Mouse (Mus musculus) right cerebral cortex, adult 18-20 months (tissue): ENCODE data around the gene Trex1.

Source experiments
- DNase-seq: peaks from one replicate; pipeline ENCODE4 v3.0.0; 2022; ENCODE audit warnings: mixed read lengths

Trex1 gene

GRCm38 (mm10) chr9:109059136-109059903 lies at the start of gene Trex1:
Trex1 (minus strand) TSS chr9:109059734.
- peak; percentile 89 for DNase-seq

GRCm38 (mm10) chr9:109107341-109107740 lies 47.8 kb upstream of the Trex1 start:
- DNase-seq: no peak

- no peak for DNase-seq
Measured at GRCm38 (mm10) chr9:109105648-109106047, 46.1 kb upstream of the Trex1 start.

- peak; percentile 35 for DNase-seq
Measured at GRCm38 (mm10) chr9:109105011-109105410, 45.5 kb upstream of the Trex1 start.

- no peak for DNase-seq
Measured at GRCm38 (mm10) chr9:109104083-109104482, 44.5 kb upstream of the Trex1 start.

GRCm38 (mm10) chr9:109103250-109103649 lies 43.7 kb upstream of the Trex1 start:
- DNase-seq: no peak

- no peak for DNase-seq
Measured at GRCm38 (mm10) chr9:109102541-109102940, 43.0 kb upstream of the Trex1 start.

GRCm38 (mm10) chr9:109101933-109102445 lies 42.5 kb upstream of the Trex1 start:
- no peak for DNase-seq

GRCm38 (mm10) chr9:109100307-109100928 lies 40.9 kb upstream of the Trex1 start:
- no peak for DNase-seq

GRCm38 (mm10) chr9:109098969-109099368 lies 39.4 kb upstream of the Trex1 start:
- peak; percentile 42 for DNase-seq

GRCm38 (mm10) chr9:109098366-109098765 lies 38.8 kb upstream of the Trex1 start:
- no peak for DNase-seq

GRCm38 (mm10) chr9:109097831-109098230 lies 38.3 kb upstream of the Trex1 start:
- peak; percentile 79 for DNase-seq

- DNase-seq: no peak
Measured at GRCm38 (mm10) chr9:109097291-109097690, 37.8 kb upstream of the Trex1 start.

GRCm38 (mm10) chr9:109096856-109097255 lies 37.3 kb upstream of the Trex1 start:
- DNase-seq: no peak

- peak; percentile 35 for DNase-seq
Measured at GRCm38 (mm10) chr9:109096251-109096661, 36.7 kb upstream of the Trex1 start.

- DNase-seq: peak; percentile 69
Measured at GRCm38 (mm10) chr9:109095137-109095982, 35.8 kb upstream of the Trex1 start, which contains the start of gene Plxnb1. Plxnb1 (plus strand) TSS chr9:109095389.

GRCm38 (mm10) chr9:109094553-109095136 lies 35.1 kb upstream of the Trex1 start:
- DNase-seq: no peak

GRCm38 (mm10) chr9:109093786-109094552 lies 34.4 kb upstream of the Trex1 start:
- DNase-seq: no peak

- DNase-seq: no peak
Measured at GRCm38 (mm10) chr9:109092799-109093198, 33.3 kb upstream of the Trex1 start.

GRCm38 (mm10) chr9:109091802-109092201 lies 32.3 kb upstream of the Trex1 start:
- DNase-seq: no peak

GRCm38 (mm10) chr9:109090446-109090845 lies 30.9 kb upstream of the Trex1 start:
- DNase-seq: peak; percentile 24

GRCm38 (mm10) chr9:109087987-109088386 lies 28.5 kb upstream of the Trex1 start:
- peak; percentile 40 for DNase-seq
